Comparison of ENCODE assay signal across 37 mouse cellular contexts in the genomic region with DNA sequence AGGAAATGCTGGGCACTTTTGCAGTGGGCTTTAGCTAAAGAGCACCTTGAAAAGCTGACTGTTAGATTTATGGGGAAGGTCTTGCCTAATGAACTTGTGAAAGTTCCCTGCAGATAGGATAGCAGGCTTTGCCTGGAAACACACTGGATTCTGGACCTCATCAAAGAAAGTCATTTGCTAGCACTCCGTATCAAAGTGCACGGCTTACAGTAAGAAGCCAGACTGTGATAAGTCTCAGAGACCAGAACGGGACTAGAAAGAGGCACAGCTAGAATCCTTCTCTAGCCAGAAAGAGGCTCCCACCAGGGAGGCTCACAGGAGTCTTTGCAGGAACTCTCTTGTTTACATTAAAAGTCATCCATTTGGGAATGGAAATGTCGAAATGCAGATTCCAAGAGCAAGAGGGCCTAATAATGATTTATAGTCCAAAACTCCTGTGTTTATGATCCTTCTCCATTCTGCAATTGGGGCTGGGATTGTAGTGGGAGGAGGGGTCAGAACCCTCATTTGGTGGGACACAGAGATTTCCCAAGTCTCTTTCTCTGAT. TPM values are rescaled to one million over a fixed set of nuclear protein-coding genes. Genes with fewer than 3 reads are reported as not detected.
DNase-seq lines count a peak whose midpoint lies in the region; ATAC-seq and TF ChIP-seq lines count a peak whose summit lies in the region.
"Had no signal": no experiment of that assay in that cellular context is flagged by ENCODE, and none has a peak within 500 bp of the region (broad histone marks: within the 10 kb centered on the region; RNA-seq: fewer than 3 reads in every experiment).

No protein-coding gene starts in this region.

- no peak for ATAC-seq in liver, embryonic 12.5 days
- ATAC-seq in liver, embryonic 11.5 days (replicated peaks; ENCODE audit: low FRiP score) = no peak
- ATAC-seq in stomach, embryonic 14.5 days (ENCODE audit: insufficient number of reproducible peaks, insufficient read depth, low FRiP score, low read depth) = peak; percentile 33; the same call in 1 of the 2 replicates
- ATAC-seq in stomach, postnatal 0 days (ENCODE audit: low FRiP score, low TSS enrichment) = no peak
- ATAC-seq: activated CD4-positive, CD25-positive, alpha-beta regulatory T cell, adult 4 months; forebrain, embryonic 13.5 days; inflammation-experienced regulatory T-cells, adult 6 months had no signal

- no peak overlapping the region for H3K9ac ChIP-seq in liver, embryonic 12.5 days
- H3K9ac ChIP-seq in liver, embryonic 11.5 days (ENCODE audit: low read depth, low read length) = no peak overlapping the region
- H3K9ac ChIP-seq in stomach, embryonic 14.5 days (replicated peaks; ENCODE audit: low read depth, low read length) = no peak overlapping the region
- H3K9ac ChIP-seq in stomach, postnatal 0 days (ENCODE audit: low read length) = no peak overlapping the region
- H3K9ac ChIP-seq: forebrain, embryonic 13.5 days; heart, embryonic 12.5 days; hindbrain, embryonic 15.5 days; liver, embryonic 14.5 days; neural tube, embryonic 12.5 days had no signal

- peak overlapping the region; percentile 31; the same call in 1 of the 2 replicates for H3K4me3 ChIP-seq in kidney, adult 2 months (ENCODE audit: insufficient read depth, low read depth, low read length)
- H3K4me3 ChIP-seq in liver, embryonic 12.5 days = no peak overlapping the region
- H3K4me3 ChIP-seq in liver, embryonic 11.5 days (ENCODE audit: low read depth, low read length) = no peak overlapping the region
- H3K4me3 ChIP-seq in stomach, embryonic 14.5 days (ENCODE audit: low read depth, low read length) = no peak overlapping the region
- H3K4me3 ChIP-seq in stomach, postnatal 0 days (ENCODE audit: low read depth, low read length) = no peak overlapping the region
- H3K4me3 ChIP-seq: forebrain, embryonic 13.5 days; heart, embryonic 12.5 days; hindbrain, embryonic 10.5 days; hindbrain, embryonic 15.5 days; myocyte; neural tube, embryonic 12.5 days had no signal

- no peaks in the 10 kb centered on the region for H3K36me3 ChIP-seq in kidney, adult 2 months (ENCODE audit: control insufficient read depth, insufficient read depth, low read length)
- H3K36me3 ChIP-seq in liver, embryonic 12.5 days = no peaks in the 10 kb centered on the region
- no peaks in the 10 kb centered on the region for H3K36me3 ChIP-seq in liver, embryonic 11.5 days (ENCODE audit: control insufficient read depth, insufficient read depth, low read length)
- H3K36me3 ChIP-seq in stomach, embryonic 14.5 days (ENCODE audit: control insufficient read depth, insufficient read depth, low read length) = no peaks in the 10 kb centered on the region
- H3K36me3 ChIP-seq in stomach, postnatal 0 days (ENCODE audit: control insufficient read depth, insufficient read depth, low read length) = no peaks in the 10 kb centered on the region
- H3K36me3 ChIP-seq: heart, embryonic 12.5 days; hindbrain, embryonic 10.5 days; hindbrain, embryonic 15.5 days; neural tube, embryonic 12.5 days had no signal

- 49% methylated on average over 4 of the region's 4 CpGs for WGBS in kidney, adult 2 months
- 53% methylated on average over 4 of the region's 4 CpGs for WGBS in liver, embryonic 12.5 days (ENCODE audit: insufficient replicate concordance)
- 38% methylated on average over 4 of the region's 4 CpGs for WGBS in liver, embryonic 11.5 days
- 17% methylated on average over 4 of the region's 4 CpGs for WGBS in stomach, embryonic 14.5 days
- 21% methylated on average over 4 of the region's 4 CpGs for WGBS in stomach, postnatal 0 days

- H3K27me3 ChIP-seq in kidney, adult 2 months (replicated peaks; ENCODE audit: control insufficient read depth, insufficient read depth, low read length) = no peaks in the 10 kb centered on the region
- no peaks in the 10 kb centered on the region for H3K27me3 ChIP-seq in liver, embryonic 12.5 days (replicated peaks)
- H3K27me3 ChIP-seq in liver, embryonic 11.5 days (replicated peaks; ENCODE audit: control insufficient read depth, insufficient read depth, low read length) = no peaks in the 10 kb centered on the region
- no peaks in the 10 kb centered on the region for H3K27me3 ChIP-seq in stomach, embryonic 14.5 days (ENCODE audit: control insufficient read depth, insufficient read depth, low read length)
- no peaks in the 10 kb centered on the region for H3K27me3 ChIP-seq in stomach, postnatal 0 days (ENCODE audit: control insufficient read depth, insufficient read depth, low read length)
- H3K27me3 ChIP-seq: heart, embryonic 12.5 days; hindbrain, embryonic 15.5 days; neural tube, embryonic 12.5 days had no signal

- no peaks in the 10 kb centered on the region for H3K4me1 ChIP-seq in kidney, adult 2 months (ENCODE audit: control insufficient read depth, insufficient read depth, low read length)
- H3K4me1 ChIP-seq in liver, embryonic 12.5 days = 0 out of 2 replicates have a peak, but pooled peaks cover 5% of the 10 kb centered on the region
- no peaks in the 10 kb centered on the region for H3K4me1 ChIP-seq in liver, embryonic 11.5 days (replicated peaks; ENCODE audit: control insufficient read depth, insufficient read depth, low read length)
- peaks cover 17% of the 10 kb centered on the region for H3K4me1 ChIP-seq in stomach, embryonic 14.5 days (ENCODE audit: control insufficient read depth, insufficient read depth, low read length)
- H3K4me1 ChIP-seq in stomach, postnatal 0 days (replicated peaks; ENCODE audit: control insufficient read depth, insufficient read depth) = no peaks in the 10 kb centered on the region
- H3K4me1 ChIP-seq: forebrain, embryonic 13.5 days; hindbrain, embryonic 10.5 days; hindbrain, embryonic 15.5 days; neural tube, embryonic 12.5 days had no signal

- peak overlapping the region; percentile 96 for H3K27ac ChIP-seq in kidney, adult 2 months (ENCODE audit: insufficient read depth, low read depth, low read length)
- 0 out of 2 replicates have a peak overlapping the region, but pooled peaks have one; percentile 36 for H3K27ac ChIP-seq in liver, embryonic 12.5 days
- H3K27ac ChIP-seq in liver, embryonic 11.5 days (ENCODE audit: low read depth, low read length) = no peak overlapping the region
- peak overlapping the region; percentile 46; the same call in 1 of the 2 replicates for H3K27ac ChIP-seq in stomach, embryonic 14.5 days (ENCODE audit: low read length)
- no peak overlapping the region for H3K27ac ChIP-seq in stomach, postnatal 0 days (replicated peaks)
- H3K27ac ChIP-seq: forebrain, embryonic 13.5 days; hindbrain, embryonic 10.5 days; hindbrain, embryonic 15.5 days; liver, embryonic 14.5 days; neural tube, embryonic 12.5 days had no signal

- DNase-seq in kidney, adult 2 months = peak; percentile 27
- no peak for DNase-seq in kidney, postnatal 4 days
- DNase-seq in liver, embryonic 11.5 days (ENCODE audit: low spot score) = no peak
- no peak for DNase-seq in stomach, postnatal 0 days (ENCODE audit: low spot score)
- peak; percentile 18 for DNase-seq in yolk sac, embryonic 10.5 days (ENCODE audit: low spot score)
- no peak for DNase-seq in embryo, embryonic 10 days (ENCODE audit: low spot score)
- DNase-seq: adrenal gland, adult 2 months; B cell, adult 2 months; cerebellum, adult 2 months; cerebellum, postnatal 14 days; gastrocnemius, postnatal 25 days; heart, adult 18-20 months; heart, postnatal 10 days; layer of hippocampus, postnatal 36 days; left cerebral cortex, postnatal 4 days; lung, postnatal 36 days; right cerebral cortex, adult 18-20 months; spleen, adult 18-20 months; thymus, postnatal 4 days had no signal

- TF ChIP-seq POLR2A in kidney, adult 2 months (IDR thresholded peaks at IDR 0.05; ENCODE audit: low read depth, low read length) = no peak

- H3K4me2 ChIP-seq in liver, embryonic 12.5 days = no peak overlapping the region
- no peak overlapping the region for H3K4me2 ChIP-seq in liver, embryonic 11.5 days
- no peak overlapping the region for H3K4me2 ChIP-seq in stomach, embryonic 14.5 days (replicated peaks; ENCODE audit: low read depth, low read length)
- no peak overlapping the region for H3K4me2 ChIP-seq in stomach, postnatal 0 days (replicated peaks; ENCODE audit: low read depth)
- H3K4me2 ChIP-seq: forebrain, embryonic 13.5 days; heart, embryonic 12.5 days; hindbrain, embryonic 15.5 days; midbrain, embryonic 11.5 days; neural tube, embryonic 12.5 days had no signal

- H3K9me3 ChIP-seq in liver, embryonic 12.5 days (replicated peaks) = no peaks in the 10 kb centered on the region
- H3K9me3 ChIP-seq in liver, embryonic 11.5 days (ENCODE audit: control insufficient read depth, low read length) = no peaks in the 10 kb centered on the region
- no peaks in the 10 kb centered on the region for H3K9me3 ChIP-seq in stomach, embryonic 14.5 days (ENCODE audit: control insufficient read depth, low read depth, low read length)
- H3K9me3 ChIP-seq in stomach, postnatal 0 days (ENCODE audit: control insufficient read depth, low read length) = no peaks in the 10 kb centered on the region
- H3K9me3 ChIP-seq: forebrain, embryonic 13.5 days; heart, embryonic 12.5 days; hindbrain, embryonic 10.5 days; hindbrain, embryonic 15.5 days; neural tube, embryonic 12.5 days had no signal

- TF ChIP-seq EP300 in stomach, postnatal 0 days (optimal IDR thresholded peaks at IDR 0.05) = no peak

- no peak for TF ChIP-seq CTCF in kidney, adult 2 months (conservative IDR thresholded peaks at IDR 0.05; ENCODE audit: insufficient read depth, insufficient read length, low read depth, low read length)
- TF ChIP-seq CTCF in stomach, postnatal 0 days (IDR thresholded peaks at IDR 0.05; ENCODE audit: low read depth) = no peak

RNA-seq across cellular contexts. Expression of a gene that starts 41.6 kb away (rescaled TPM):
- not detected in 2 replicates for polyA plus RNA-seq in kidney, adult 2 months (2012; rRNA removed)
- polyA plus RNA-seq in liver, embryonic 12.5 days (2016; fragmentation: Nextera tagmentation; extraction: Ambion mirVana) = not detected in 2 replicates
- polyA plus RNA-seq in liver, embryonic 11.5 days (2014; fragmentation: Nextera tagmentation; extraction: Ambion mirVana) = not detected in 2 replicates
- polyA plus RNA-seq in stomach, embryonic 14.5 days (2014; fragmentation: Nextera tagmentation; extraction: Ambion mirVana) = not detected in 2 replicates
- 0.07 TPM in 1 of 2 replicates, not detected in the other for polyA plus RNA-seq in stomach, postnatal 0 days (2015; fragmentation: Nextera tagmentation; extraction: Ambion mirVana)
- polyA plus RNA-seq: activated CD4-positive, CD25-positive, alpha-beta regulatory T cell, adult 4 months; adrenal gland, adult 2 months; cerebellum, adult 2 months; embryonic facial prominence, embryonic 11.5 days; forebrain, embryonic 13.5 days; heart, embryonic 12.5 days; hindbrain, embryonic 15.5 days; large intestine, adult 2 months; limb, embryonic 14.5 days; liver, embryonic 14.5 days; midbrain, postnatal 0 days; myocyte; neural tube, embryonic 12.5 days; testis, adult 2 months; thymus, postnatal 0 days had no signal

Comparison
In these comparisons a context has a peak if more than half of its experiments do, and no peak if none do; other contexts are left out.
1. DNase-seq: peak in kidney, adult 2 months (single experiment) and yolk sac, embryonic 10.5 days (single experiment); none in kidney, postnatal 4 days (0 of 2), liver, embryonic 11.5 days (single experiment), stomach, postnatal 0 days (single experiment) and embryo, embryonic 10 days (single experiment).
2. H3K27ac ChIP-seq: peak in kidney, adult 2 months (single experiment), liver, embryonic 12.5 days (single experiment) and stomach, embryonic 14.5 days (single experiment); none in liver, embryonic 11.5 days (single experiment) and stomach, postnatal 0 days (single experiment).